Mouse (Mus musculus): ENCODE results near the gene Gmeb2.

The Gmeb2 gene

GRCm38 (mm10) chr2:181227122-181227521, 60.7 kb downstream of the Gmeb2 start:
- peak; percentile 75 for DNase-seq (ENCODE audit: low spot score)

DNA sequence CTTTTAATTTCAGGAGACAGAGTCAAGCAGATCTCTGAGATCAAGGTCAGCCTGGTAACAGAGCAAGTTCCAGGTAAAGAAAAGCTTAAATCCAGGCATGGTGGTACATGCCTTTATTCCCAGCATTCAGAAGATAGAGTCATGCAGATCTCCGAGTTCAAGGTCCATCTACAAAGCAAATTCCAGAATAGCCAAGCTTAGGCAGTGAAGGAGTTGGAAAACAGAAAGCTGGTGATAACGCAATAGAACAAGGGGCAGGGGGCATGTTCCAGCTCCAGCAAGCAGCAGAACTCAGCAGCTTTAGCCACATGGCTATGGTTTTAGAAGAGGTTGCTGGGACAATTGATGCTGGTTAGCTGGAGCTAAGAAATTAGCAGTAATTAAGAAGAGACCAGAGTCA, 62.8 kb downstream of the Gmeb2 start:
- DNase-seq (ENCODE audit: low spot score) = peak; percentile 78

DNA sequence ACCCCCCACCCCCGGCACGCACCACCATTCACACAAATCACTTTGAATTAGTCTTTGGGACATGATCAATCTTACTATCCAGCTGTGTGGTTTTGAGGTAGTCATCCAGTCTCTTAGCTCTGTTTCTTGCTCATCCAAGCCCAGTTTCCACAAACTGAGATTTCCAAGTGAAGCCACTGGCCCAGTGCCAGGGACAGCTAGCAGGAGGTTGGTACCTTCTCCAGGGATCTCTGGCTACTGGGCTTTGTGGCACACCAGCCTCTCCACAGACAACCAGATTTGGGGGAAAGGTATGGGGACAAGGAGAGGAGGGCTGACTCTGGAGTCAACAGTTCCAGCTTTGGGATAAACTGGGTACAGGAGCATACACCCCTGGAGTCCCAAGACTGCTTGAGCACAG, 67.5 kb downstream of the Gmeb2 start:
- no peak for DNase-seq (ENCODE audit: low spot score)

- peak; percentile 73 for DNase-seq (ENCODE audit: low spot score)
These were observed 68.2 kb downstream of the Gmeb2 start, which contains the start of gene Fndc11 for GRCm38 (mm10) chr2:181219538-181220216. Gene Fndc11 (plus strand): TSS chr2:181220013.

GRCm38 (mm10) chr2:181218881-181219485, 68.9 kb downstream of the Gmeb2 start:
- DNase-seq (ENCODE audit: low spot score) = no peak

- no peak for DNase-seq (ENCODE audit: low spot score)
These were observed 71.8 kb downstream of the Gmeb2 start for GRCm38 (mm10) chr2:181216037-181216436.

- peak; percentile 69 for DNase-seq (ENCODE audit: low spot score)
These were observed 74.8 kb downstream of the Gmeb2 start, which contains the start of gene Srms for GRCm38 (mm10) chr2:181213021-181213445. Gene Srms (minus strand): TSS chr2:181213185.

DNA sequence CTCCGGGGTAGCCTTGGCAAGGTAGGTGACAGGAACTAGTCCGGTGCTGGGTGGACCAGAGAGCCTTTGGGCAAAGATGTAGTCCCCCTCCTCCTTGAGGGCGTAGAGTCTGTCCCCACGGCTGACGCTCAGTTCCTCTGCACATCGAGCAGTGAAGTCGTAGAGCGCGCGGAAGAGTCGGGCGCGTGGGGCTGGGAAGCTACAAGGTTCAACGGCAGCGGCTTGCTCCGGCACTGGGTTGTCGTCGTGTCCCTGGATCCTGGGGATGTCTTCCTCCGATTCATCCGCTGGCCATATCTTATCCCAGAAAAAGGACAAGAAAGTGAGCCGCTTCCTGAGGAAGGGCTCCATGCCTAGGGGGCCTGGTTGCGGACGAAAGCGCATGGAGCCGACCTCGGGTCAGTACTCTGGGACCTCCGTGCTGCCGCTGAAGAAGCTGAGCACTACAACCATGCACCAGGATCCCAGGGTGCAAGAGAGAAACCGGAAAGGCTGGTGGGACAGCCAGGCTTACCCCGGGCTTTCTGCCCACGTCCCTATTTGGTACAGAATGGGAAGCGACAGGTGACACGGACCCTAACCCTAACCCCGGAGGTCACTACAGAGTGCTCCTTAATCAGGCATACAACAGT, 75.3 kb downstream of the Gmeb2 start:
- no peak for DNase-seq (ENCODE audit: low spot score)

DNA sequence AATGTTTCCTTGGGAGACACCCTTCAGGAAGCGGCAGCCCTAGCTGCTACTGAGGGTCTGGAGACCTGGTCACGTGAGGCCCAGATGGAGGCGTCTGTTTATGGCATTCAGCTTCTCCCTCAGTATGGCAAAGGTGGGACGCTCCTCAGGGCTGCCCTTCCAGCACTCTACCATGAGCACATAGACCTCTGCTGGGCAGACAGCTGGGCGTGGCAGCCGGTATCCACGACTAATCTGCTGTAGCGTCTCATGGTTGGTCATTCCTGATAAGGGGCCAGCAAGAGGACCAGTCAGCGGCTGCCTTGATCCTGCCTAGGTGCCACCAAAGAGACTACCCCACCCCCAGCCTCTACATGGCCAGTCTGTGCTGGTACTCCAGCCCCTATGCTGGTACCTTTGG, 81.7 kb downstream of the Gmeb2 start:
- no peak for DNase-seq (ENCODE audit: low spot score)

GRCm38 (mm10) chr2:181205678-181206077, 82.2 kb downstream of the Gmeb2 start:
- no peak for DNase-seq (ENCODE audit: low spot score)

- DNase-seq (ENCODE audit: low spot score) = peak; percentile 51
These were observed 84.9 kb downstream of the Gmeb2 start for GRCm38 (mm10) chr2:181202886-181203285.

DNA sequence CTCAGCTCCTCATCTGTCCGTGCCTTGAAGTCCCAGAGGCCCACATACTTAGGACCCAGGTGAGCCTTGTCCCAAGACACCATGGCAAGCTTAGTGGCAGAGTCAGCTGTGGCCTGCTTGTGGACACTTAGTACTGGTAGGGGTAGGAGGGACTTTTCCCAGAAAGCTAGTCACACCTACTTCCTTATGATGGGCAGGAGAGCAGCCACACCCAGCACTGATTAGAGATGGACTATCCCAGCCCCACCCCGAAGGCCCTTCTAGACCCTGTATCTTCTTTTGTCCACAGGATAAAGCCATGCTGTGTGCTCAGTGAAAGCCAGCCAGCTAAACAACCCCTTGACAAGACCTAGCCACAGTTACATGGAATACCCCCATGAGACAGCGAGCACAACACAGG, 85.4 kb downstream of the Gmeb2 start, which contains the start of gene Ptk6:
Ptk6 (minus strand) TSS at position 368 of the 400 bp plus-strand sequence.
- no peak for DNase-seq (ENCODE audit: low spot score)

GRCm38 (mm10) chr2:181201606-181202005, 86.2 kb downstream of the Gmeb2 start:
- DNase-seq (ENCODE audit: low spot score) = no peak
